Mouse (Mus musculus) hindbrain, embryonic 16.5 days (tissue): ENCODE data around the gene Ceacam16. TPM values are rescaled to one million over a fixed set of nuclear protein-coding genes. Genes with fewer than 3 reads are reported as not detected.

Source experiments
- ATAC-seq: fragments of 200-750 bp; cut with Nextera tagmentation; 2 replicates; pipeline ENCODE4 v1.8.0; 2017; ENCODE audit warnings: moderate TSS enrichment, moderate library complexity
- H3K27ac ChIP-seq: fragments of 300-500 bp; sonication (generic); 2 replicates; pipeline ENCODE4 v1.5.1; 2014; ENCODE audit warnings: low read depth, mild to moderate bottlenecking, control low read depth, low read length, moderate library complexity
- H3K27me3 ChIP-seq: fragments of 300-500 bp; sonication (generic); replicated peaks from 2 replicates; pipeline ENCODE4 v1.6.1; 2014; ENCODE audit warnings: low read length; ENCODE audit not compliant: control insufficient read depth, insufficient read depth
- H3K36me3 ChIP-seq: fragments of 300-500 bp; sonication (generic); 2 replicates; pipeline ENCODE4 v1.6.1; 2014; ENCODE audit warnings: mild to moderate bottlenecking, low read length, moderate library complexity, mixed read lengths; ENCODE audit not compliant: control insufficient read depth, insufficient read depth
- H3K4me1 ChIP-seq: fragments of 300-500 bp; sonication (generic); 2 replicates; pipeline ENCODE4 v1.6.1; 2014; ENCODE audit warnings: low read depth, low read length; ENCODE audit not compliant: control insufficient read depth, insufficient read depth
- H3K4me2 ChIP-seq: fragments of 300-500 bp; sonication (generic); 2 replicates; pipeline ENCODE4 v1.6.1; 2014; ENCODE audit warnings: mild to moderate bottlenecking, low read length, control low read depth, moderate library complexity
- H3K4me3 ChIP-seq: fragments of 300-500 bp; sonication (generic); 2 replicates; pipeline ENCODE4 v1.5.1; 2014; ENCODE audit warnings: mild to moderate bottlenecking, low read length, control low read depth, moderate library complexity
- H3K9ac ChIP-seq: fragments of 300-500 bp; sonication (generic); 2 replicates; pipeline ENCODE4 v1.6.1; 2014; ENCODE audit warnings: low read depth, mild to moderate bottlenecking, control low read depth, low read length, moderate library complexity
- H3K9me3 ChIP-seq: fragments of 300-500 bp; sonication (generic); 2 replicates; pipeline ENCODE4 v1.6.1; 2014; ENCODE audit warnings: mild to moderate bottlenecking, low read length, moderate library complexity; ENCODE audit not compliant: control insufficient read depth
- WGBS: fragments of 180-500 bp; shearing (Covaris S2); extraction: QIAGEN DNeasy Blood & Tissue Kit; methylation state at CpG from one replicate; pipeline ENCODE4 v1.1.7; 2014; 5-methylcytosine and 5-hydroxymethylcytosine counted together
- polyA plus RNA-seq: library from polyadenylated mRNA; unstranded; fragments of >200 nt; fragmentation: Nextera tagmentation; extraction: Ambion mirVana; gene quantifications from 2 replicates; pipeline ENCODE4 v1.2.1, GENCODE M21; 2015

Ceacam16 gene
- polyA plus RNA-seq, 1 experiment from 2014 or later, result 1.4 TPM

- no peak overlapping the region for H3K27ac ChIP-seq
- ATAC-seq, result no peak
- no peaks in the 10 kb centered on the region for H3K9me3 ChIP-seq
- no peak overlapping the region for H3K4me2 ChIP-seq
- no peaks in the 10 kb centered on the region for H3K36me3 ChIP-seq
- 85% methylated on average over 6 of the region's 6 CpGs for WGBS
- peaks cover 41% of the 10 kb centered on the region for H3K27me3 ChIP-seq
- H3K4me1 ChIP-seq, result peaks cover 28% of the 10 kb centered on the region
- H3K4me3 ChIP-seq, result no peak overlapping the region
- H3K9ac ChIP-seq, result no peak overlapping the region
Measured at GRCm38 (mm10) chr7:19813579-19814122, 47.4 kb downstream of the Ceacam16 start.

- no peak overlapping the region for H3K4me2 ChIP-seq
- H3K9ac ChIP-seq, result no peak overlapping the region
- peaks cover 28% of the 10 kb centered on the region for H3K4me1 ChIP-seq
- no peak overlapping the region for H3K27ac ChIP-seq
- no peak overlapping the region for H3K4me3 ChIP-seq
- WGBS, result 89% methylated on average over 4 of the region's 4 CpGs
- H3K27me3 ChIP-seq, result peaks cover 44% of the 10 kb centered on the region
- H3K36me3 ChIP-seq, result no peaks in the 10 kb centered on the region
- ATAC-seq, result no peak
- no peaks in the 10 kb centered on the region for H3K9me3 ChIP-seq
Measured at GRCm38 (mm10) chr7:19813161-19813560, 47.9 kb downstream of the Ceacam16 start.

- peak; percentile 35 for ATAC-seq
- peak overlapping the region; percentile 24 for H3K4me3 ChIP-seq
- H3K27me3 ChIP-seq, result peaks cover 38% of the 10 kb centered on the region
- no peaks in the 10 kb centered on the region for H3K36me3 ChIP-seq
- H3K27ac ChIP-seq, result no peak overlapping the region
- WGBS, result 5% methylated on average over 21 of the region's 22 CpGs
- H3K4me1 ChIP-seq, result peaks cover 16% of the 10 kb centered on the region
- H3K4me2 ChIP-seq, result peak overlapping the region; percentile 49
- no peaks in the 10 kb centered on the region for H3K9me3 ChIP-seq
- 0 out of 2 replicates have a peak overlapping the region, but pooled peaks have one; percentile 36 for H3K9ac ChIP-seq
Measured at GRCm38 (mm10) chr7:19811114-19811513, 50.0 kb downstream of the Ceacam16 start.

GRCm38 (mm10) chr7:19809369-19809768 lies 51.7 kb downstream of the Ceacam16 start:
- peak overlapping the region; percentile 60 for H3K9ac ChIP-seq
- peaks cover 38% of the 10 kb centered on the region for H3K27me3 ChIP-seq
- peak overlapping the region; percentile 35 for H3K4me3 ChIP-seq
- no peak overlapping the region for H3K27ac ChIP-seq
- H3K4me2 ChIP-seq, result peak overlapping the region; percentile 58
- ATAC-seq, result peak; percentile 78
- no peaks in the 10 kb centered on the region for H3K9me3 ChIP-seq
- H3K4me1 ChIP-seq, result peaks cover 12% of the 10 kb centered on the region; the same call in 1 of the 2 replicates
- WGBS, result 5% methylated on average over 27 of the region's 27 CpGs
- no peaks in the 10 kb centered on the region for H3K36me3 ChIP-seq

- Histone ChIP-seq H3K4me3 (no peak overlapping the region), H3K36me3 (no peaks in the 10 kb centered on the region), H3K9ac (no peak overlapping the region), H3K4me2 (no peak overlapping the region), H3K27me3 (peaks cover 23% of the 10 kb centered on the region), H3K27ac (no peak overlapping the region), H3K4me1 (peaks cover 12% of the 10 kb centered on the region; the same call in 1 of the 2 replicates), H3K9me3 (no peaks in the 10 kb centered on the region)
- ATAC-seq, result no peak
- 88% methylated on average over 8 of the region's 8 CpGs for WGBS
Measured at GRCm38 (mm10) chr7:19806356-19806969, 54.6 kb downstream of the Ceacam16 start.

- no peaks in the 10 kb centered on the region for H3K4me1 ChIP-seq
- H3K27ac ChIP-seq, result no peak overlapping the region
- no peaks in the 10 kb centered on the region for H3K9me3 ChIP-seq
- H3K4me3 ChIP-seq, result no peak overlapping the region
- 27% methylated on average over 5 of the region's 7 CpGs for WGBS
- no peak overlapping the region for H3K9ac ChIP-seq
- ATAC-seq, result peak; percentile 68; the same call in 1 of the 2 replicates
- H3K27me3 ChIP-seq, result peaks cover under 1% of the 10 kb centered on the region; the same call in 1 of the 2 replicates
- no peak overlapping the region for H3K4me2 ChIP-seq
- no peaks in the 10 kb centered on the region for H3K36me3 ChIP-seq
Measured at GRCm38 (mm10) chr7:19802995-19803394, 58.1 kb downstream of the Ceacam16 start.

Other genes with a start within 250 kb of the Ceacam16 start
- gene Relb, start 231.9 kb downstream of the Ceacam16 start, polyA plus RNA-seq, result 6.7 and 6.9 TPM in 2 replicates
- 138 and 140 TPM in 2 replicates for gene Clptm1, start 196.3 kb downstream of the Ceacam16 start, polyA plus RNA-seq
- gene Apoc2, start 183.4 kb downstream of the Ceacam16 start, polyA plus RNA-seq, result not detected in 2 replicates
- not detected in 2 replicates for gene Gm44805, start 179.9 kb downstream of the Ceacam16 start, polyA plus RNA-seq
- not detected in 2 replicates for gene Apoc4, start 179.8 kb downstream of the Ceacam16 start, polyA plus RNA-seq
- gene Apoc1, start 168.6 kb downstream of the Ceacam16 start, polyA plus RNA-seq, result 1.4 and 3.1 TPM in 2 replicates
- gene Apoe, start 162.1 kb downstream of the Ceacam16 start, polyA plus RNA-seq, result 849 and 1,414 TPM in 2 replicates
- 134 and 135 TPM in 2 replicates for gene Tomm40, start 145.9 kb downstream of the Ceacam16 start, polyA plus RNA-seq
- gene Nectin2, start 110.8 kb downstream of the Ceacam16 start, polyA plus RNA-seq, result 57.7 and 59.7 TPM in 2 replicates
- 24.4 and 24.6 TPM in 2 replicates for gene Bcam, start 90.3 kb downstream of the Ceacam16 start, polyA plus RNA-seq
- 0.34 and 0.41 TPM in 2 replicates for gene Cblc, start 64.5 kb downstream of the Ceacam16 start, polyA plus RNA-seq
- gene Bcl3, start 38.5 kb downstream of the Ceacam16 start, polyA plus RNA-seq, result 0.70 and 1.2 TPM in 2 replicates
- 19.3 and 22.9 TPM in 2 replicates for gene Gm19345, start 9.3 kb downstream of the Ceacam16 start, polyA plus RNA-seq
- gene Ceacam19, start 26.7 kb upstream of the Ceacam16 start, polyA plus RNA-seq, result not detected in 2 replicates
- 9.6 and 10.8 TPM in 2 replicates for gene Pvr, start 59.9 kb upstream of the Ceacam16 start, polyA plus RNA-seq
- not detected in 2 replicates for gene Igsf23, start 89.5 kb upstream of the Ceacam16 start, polyA plus RNA-seq
- gene Ceacam20, start 104.1 kb upstream of the Ceacam16 start, polyA plus RNA-seq, result not detected in 2 replicates
- not detected in 2 replicates for gene Nlrp9b, start 130.2 kb upstream of the Ceacam16 start, polyA plus RNA-seq
- not detected in 2 replicates for gene Vmn1r91, start 238.4 kb upstream of the Ceacam16 start, polyA plus RNA-seq